Mouse (Mus musculus): Measurements from ENCODE around the gene Foxred1. TPM values are rescaled to one million over a fixed set of nuclear protein-coding genes. Genes with fewer than 3 reads are reported as not detected.

The Foxred1 gene
- total and polyA plus RNA-seq, 3 experiments: 39.0 to 42.4 TPM; not detected in 1

DNA sequence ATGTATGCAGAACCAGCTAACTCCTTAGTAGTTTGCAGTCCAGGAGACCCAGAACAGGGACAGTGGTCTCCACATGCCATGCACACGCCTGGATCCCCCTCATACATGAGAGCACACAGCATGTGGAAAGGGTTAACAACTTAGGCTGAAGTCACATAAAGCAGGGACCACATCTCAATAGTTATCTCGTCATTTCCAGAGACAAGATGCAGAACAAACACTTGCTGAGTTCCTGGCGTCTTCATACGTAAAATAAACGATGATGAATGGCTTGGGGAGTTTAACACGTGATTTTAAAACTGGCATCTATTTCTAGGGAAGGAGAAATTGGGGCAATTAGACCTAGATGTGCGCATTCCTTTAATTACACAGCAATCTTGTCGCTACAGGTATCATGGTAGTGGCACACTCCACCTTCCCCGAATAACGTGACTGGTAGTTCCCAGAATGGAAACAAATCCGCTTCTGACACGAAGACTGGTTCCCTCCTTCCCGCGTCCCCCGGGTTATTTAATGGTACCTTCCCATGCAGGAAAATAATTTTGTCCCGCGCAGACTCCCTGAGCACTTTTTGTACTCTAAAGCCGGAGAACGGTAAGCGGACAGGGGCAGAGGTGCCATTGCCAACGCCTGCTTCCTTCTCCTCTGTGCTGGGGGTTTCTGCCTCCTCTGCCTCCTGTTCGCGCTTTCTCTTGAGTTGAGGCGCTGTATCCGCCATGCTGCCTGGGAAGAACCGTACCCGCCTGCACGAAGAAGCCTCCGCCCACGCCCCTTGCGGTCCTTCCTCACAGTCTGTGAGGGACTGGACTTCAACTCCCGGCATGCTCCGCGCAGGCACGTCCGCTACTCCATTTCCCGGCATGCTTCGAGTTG, 35.4 kb downstream of the Foxred1 start, which contains the start of gene Dcps:
Gene Dcps (minus strand): TSS at position 811 of the 873 bp plus-strand sequence.
- H3K9ac ChIP-seq (ENCODE audit: control insufficient read depth, low read depth, low read length, poor library complexity, severe bottlenecking): peak within 1 kb of the TSS; percentile 86
- peaks cover 0 to 9% of the 10 kb centered on the region in 2 experiments; a peak in 2 of 4 replicates for H3K36me3 ChIP-seq (ENCODE audit: control insufficient read depth in 1 of 2, insufficient read depth in 2 of 2, low read length in 2 of 2)
- H3K79me2 ChIP-seq (ENCODE audit: control insufficient read depth, insufficient read depth, low read length, poor library complexity): peaks cover 12% of the 10 kb centered on the region
- H3K27ac ChIP-seq (ENCODE audit: control insufficient read depth, low read depth, low read length): peak within 1 kb of the TSS; percentile 88
- H3K9me3 ChIP-seq (replicated peaks; ENCODE audit: insufficient read depth, low read length): no peaks in the 10 kb centered on the region
- H3K4me1 ChIP-seq (ENCODE audit: control insufficient read depth in 1 of 2, insufficient read depth in 2 of 2, low read length in 2 of 2): peaks cover 0 to 4% of the 10 kb centered on the region in 2 experiments; a peak in 1 of 4 replicates
- no peaks in the 10 kb centered on the region for H3K27me3 ChIP-seq (ENCODE audit: control insufficient read depth in 1 of 2, insufficient read depth in 2 of 2, low read length in 2 of 2)
- peak within 1 kb of the TSS; percentile 69 to 85 for H3K4me3 ChIP-seq (ENCODE audit: control insufficient read depth in 1 of 2, insufficient read depth in 1 of 2, low read depth in 2 of 2, low read length in 2 of 2)
- DNase-seq (ENCODE audit: low read depth, low spot score): peak; percentile 95
- TF ChIP-seq SMC3 (IDR thresholded peaks at IDR 0.05; ENCODE audit: low read depth, low read length) (no peak), ZNF384 (IDR thresholded peaks at IDR 0.05; ENCODE audit: low read depth, low read length) (no peak), CHD1 (IDR thresholded peaks at IDR 0.05; ENCODE audit: low read depth, low read length) (peak; percentile 99), UBTF (IDR thresholded peaks at IDR 0.05; ENCODE audit: borderline replicate concordance, insufficient read depth, low read depth, low read length) (no peak), POLR2AphosphoS5 (IDR thresholded peaks at IDR 0.05; ENCODE audit: borderline replicate concordance, low read depth, low read length) (no peak), MAX (IDR thresholded peaks at IDR 0.05; ENCODE audit: low read length) (peak; percentile 75), GATA1 (IDR thresholded peaks at IDR 0.05; ENCODE audit: low read depth, low read length) (no peak), BHLHE40 (IDR thresholded peaks at IDR 0.05; ENCODE audit: borderline replicate concordance, low read depth, low read length) (peak; percentile 60; the same call in 1 of the 2 replicates), TCF12 (IDR thresholded peaks at IDR 0.05; ENCODE audit: low read depth, low read length) (0 out of 2 replicates have a peak, but pooled peaks have one; percentile 4), ELF1 (IDR thresholded peaks at IDR 0.05; ENCODE audit: low read depth, low read length) (peak; percentile 64), TBP (IDR thresholded peaks at IDR 0.05; ENCODE audit: low read depth, low read length) (no peak), SIN3A (IDR thresholded peaks at IDR 0.05; ENCODE audit: low read length) (peak; percentile 66; the same call in 1 of the 2 replicates), USF2 (IDR thresholded peaks at IDR 0.05; ENCODE audit: borderline replicate concordance in 1 of 2, insufficient read depth in 1 of 2, low read depth in 1 of 2, low read length in 2 of 2) (no peak), MAZ (IDR thresholded peaks at IDR 0.05; ENCODE audit: low read depth, low read length) (no peak), MYB (IDR thresholded peaks at IDR 0.05; ENCODE audit: low read depth, low read length) (no peak), HCFC1 (IDR thresholded peaks at IDR 0.05; ENCODE audit: low read depth, low read length) (peak; percentile 96), JUND (IDR thresholded peaks at IDR 0.05; ENCODE audit: low read depth, low read length) (0 out of 2 replicates have a peak, but pooled peaks have one; percentile 43), MAFK (IDR thresholded peaks at IDR 0.05; ENCODE audit: borderline replicate concordance, low read depth, low read length) (no peak), ZC3H11A (IDR thresholded peaks at IDR 0.05; ENCODE audit: low read depth, low read length) (no peak), RAD21 (IDR thresholded peaks at IDR 0.05; ENCODE audit: low read depth, low read length) (no peak), ZKSCAN1 (IDR thresholded peaks at IDR 0.05; ENCODE audit: low read depth, low read length) (no peak), POLR2AphosphoS2 (IDR thresholded peaks at IDR 0.05; ENCODE audit: low read length) (peak; percentile 65; the same call in 1 of the 2 replicates), MEF2A (IDR thresholded peaks at IDR 0.05; ENCODE audit: extremely low read depth, insufficient replicate concordance, low read depth, low read length, poor library complexity, severe bottlenecking) (no peak), GABPA (IDR thresholded peaks at IDR 0.05; ENCODE audit: low read depth, low read length) (no peak), CTCF (IDR thresholded peaks at IDR 0.05 in 2 of 3, conservative IDR thresholded peaks at IDR 0.05 in 1 of 3; ENCODE audit: control insufficient read depth in 1 of 3, insufficient read depth in 1 of 3, low read depth in 2 of 3, low read length in 3 of 3, poor library complexity in 1 of 3, severe bottlenecking in 1 of 3) (no peak), CHD2 (IDR thresholded peaks at IDR 0.05; ENCODE audit: low read length) (no peak; the same call in 1 of the 2 replicates), EP300 (IDR thresholded peaks at IDR 0.05; ENCODE audit: low read depth in 1 of 2, low read length in 2 of 2) (peak; percentile 32 to 35; a peak in 2 of 4 replicates), ZMIZ1 (IDR thresholded peaks at IDR 0.05; ENCODE audit: low read depth, low read length) (no peak), MYC (IDR thresholded peaks at IDR 0.05; ENCODE audit: low read depth, low read length) (peak; percentile 88), NELFE (IDR thresholded peaks at IDR 0.05; ENCODE audit: low read depth, low read length) (peak; percentile 55), ETS1 (IDR thresholded peaks at IDR 0.05; ENCODE audit: low read depth, low read length) (peak; percentile 56; the same call in 1 of the 2 replicates), NRF1 (IDR thresholded peaks at IDR 0.05; ENCODE audit: insufficient read depth, low read depth, low read length, poor library complexity, severe bottlenecking) (peak; percentile 79), MXI1 (IDR thresholded peaks at IDR 0.05; ENCODE audit: low read depth, low read length) (peak; percentile 88), POLR2A (IDR thresholded peaks at IDR 0.05; ENCODE audit: control insufficient read depth in 1 of 2, insufficient read depth in 1 of 2, low read depth in 1 of 2, low read length in 2 of 2, poor library complexity in 1 of 2) (peak; percentile 58 to 87; a peak in 3 of 4 replicates), RCOR1 (IDR thresholded peaks at IDR 0.05; ENCODE audit: low read depth, low read length) (peak; percentile 44; the same call in 1 of the 2 replicates)
